ENCODE assay signal across 8 mouse cellular contexts in the genomic region with DNA sequence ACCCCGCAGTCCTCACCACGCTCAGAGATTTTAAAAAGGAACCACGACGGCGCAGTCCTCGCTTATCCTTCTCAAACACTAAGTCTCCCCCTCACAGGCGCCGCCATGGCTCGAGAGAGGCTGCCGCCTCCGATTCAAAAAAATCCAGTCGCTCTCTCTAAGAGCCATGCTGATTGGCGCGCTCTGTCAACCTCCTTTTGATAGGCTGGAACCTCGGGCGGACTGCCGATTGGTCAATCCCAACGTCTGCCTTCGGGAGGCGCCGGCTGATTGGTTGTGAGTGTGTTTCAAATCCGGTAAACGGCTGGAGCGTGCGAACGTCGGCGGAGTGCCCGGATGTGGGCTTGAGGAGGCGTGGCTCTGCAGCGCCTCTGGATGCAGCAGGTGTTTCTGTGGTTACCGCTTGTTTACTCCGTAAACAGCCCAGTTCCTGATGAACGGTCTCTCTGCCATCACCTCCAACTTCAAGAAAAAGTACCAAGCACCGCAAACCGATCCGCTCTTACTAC. TPM values are rescaled to one million over a fixed set of nuclear protein-coding genes. Genes with fewer than 3 reads are reported as not detected.
A peak's percentile ranks its signal among the peaks of the same experiment; 100 is the strongest.
DNase-seq lines count a peak whose midpoint lies in the region; ATAC-seq and TF ChIP-seq lines count a peak whose summit lies in the region.

A gene (minus strand): TSS at position 178 of the 509 bp plus-strand sequence.

- no peak for TF ChIP-seq POLR2A in bone marrow macrophage, adult 2 months (IDR thresholded peaks at IDR 0.05; ENCODE audit: borderline replicate concordance, low read depth, low read length)
- TF ChIP-seq POLR2A in embryonic fibroblast, embryonic 13.5 days (IDR thresholded peaks at IDR 0.05; ENCODE audit: low read depth, low read length) = peak; percentile 55

- WGBS in kidney, embryonic 14.5 days = under 1% methylated on average over 36 of the region's 37 CpGs
- WGBS in limb, embryonic 15.5 days = under 1% methylated on average over 37 of the region's 37 CpGs

- H3K27ac ChIP-seq in bone marrow macrophage, adult 2 months (ENCODE audit: insufficient read depth, low read depth, low read length) = peak within 1 kb of the TSS; percentile 57
- peak within 1 kb of the TSS; percentile 77 for H3K27ac ChIP-seq in embryonic fibroblast, embryonic 13.5 days (ENCODE audit: insufficient read depth, low read length)
- peak within 1 kb of the TSS; percentile 86 for H3K27ac ChIP-seq in kidney, embryonic 14.5 days (ENCODE audit: low read depth, low read length)
- peak within 1 kb of the TSS; percentile 81 for H3K27ac ChIP-seq in limb, embryonic 15.5 days

- peak within 1 kb of the TSS; percentile 89 for H3K9ac ChIP-seq in kidney, embryonic 14.5 days (ENCODE audit: low read depth, low read length)
- H3K9ac ChIP-seq in limb, embryonic 15.5 days = peak within 1 kb of the TSS; percentile 61

- peak; percentile 99 for ATAC-seq in kidney, embryonic 14.5 days (ENCODE audit: low FRiP score, low TSS enrichment)
- peak; percentile 98 for ATAC-seq in limb, embryonic 15.5 days (ENCODE audit: insufficient number of reproducible peaks, low FRiP score, low TSS enrichment, low read depth)

- peak; percentile 100 for DNase-seq in A20 (ENCODE audit: low read depth, low spot score)
- peak; percentile 99 for DNase-seq in heart, adult 9 months (ENCODE audit: low spot score in 2 of 2)
- peak; percentile 95 to 97 for DNase-seq in monocyte, adult 2 months (ENCODE audit: low read depth in 1 of 2, low spot score in 2 of 2)
- peak; percentile 97 to 98 for DNase-seq in spleen, postnatal 36 days (ENCODE audit: low spot score in 2 of 2)

- peak within 1 kb of the TSS; percentile 62 for H3K4me2 ChIP-seq in kidney, embryonic 14.5 days (replicated peaks; ENCODE audit: low read depth, low read length)
- H3K4me2 ChIP-seq in limb, embryonic 15.5 days = peak within 1 kb of the TSS; percentile 79

- H3K4me1 ChIP-seq in bone marrow macrophage, adult 2 months (ENCODE audit: control insufficient read depth, insufficient read depth, low read length) = peaks cover 16% of the 10 kb centered on the region
- peaks cover 5% of the 10 kb centered on the region; the same call in 1 of the 2 replicates for H3K4me1 ChIP-seq in embryonic fibroblast, embryonic 13.5 days (ENCODE audit: control insufficient read depth, insufficient read depth, low read length)
- peaks cover 15% of the 10 kb centered on the region for H3K4me1 ChIP-seq in kidney, embryonic 14.5 days (ENCODE audit: control insufficient read depth, insufficient read depth, low read length)
- H3K4me1 ChIP-seq in limb, embryonic 15.5 days = peaks cover 25% of the 10 kb centered on the region

- H3K36me3 ChIP-seq in kidney, embryonic 14.5 days (ENCODE audit: control insufficient read depth, insufficient read depth, low read length) = peaks cover 8% of the 10 kb centered on the region; the same call in 1 of the 2 replicates
- peaks cover 12% of the 10 kb centered on the region; the same call in 1 of the 2 replicates for H3K36me3 ChIP-seq in limb, embryonic 15.5 days

- H3K27me3 ChIP-seq in kidney, embryonic 14.5 days (ENCODE audit: control insufficient read depth, insufficient read depth, low read length) = no peaks in the 10 kb centered on the region
- no peaks in the 10 kb centered on the region for H3K27me3 ChIP-seq in limb, embryonic 15.5 days

- no peak for TF ChIP-seq CTCF in bone marrow macrophage, adult 2 months (IDR thresholded peaks at IDR 0.05; ENCODE audit: low read depth, low read length)
- TF ChIP-seq CTCF in embryonic fibroblast, embryonic 13.5 days (IDR thresholded peaks at IDR 0.05; ENCODE audit: borderline replicate concordance, insufficient read depth, low read length) = no peak

- peak within 1 kb of the TSS; percentile 91 for H3K4me3 ChIP-seq in bone marrow macrophage, adult 2 months (ENCODE audit: insufficient read depth, low read length)
- peak within 1 kb of the TSS; percentile 72 for H3K4me3 ChIP-seq in embryonic fibroblast, embryonic 13.5 days (ENCODE audit: insufficient read depth, low read length)
- H3K4me3 ChIP-seq in kidney, embryonic 14.5 days (ENCODE audit: low read length) = peak within 1 kb of the TSS; percentile 93
- peak within 1 kb of the TSS; percentile 91 for H3K4me3 ChIP-seq in limb, embryonic 15.5 days

- H3K9me3 ChIP-seq in kidney, embryonic 14.5 days (ENCODE audit: control insufficient read depth, low read length) = no peaks in the 10 kb centered on the region
- no peaks in the 10 kb centered on the region for H3K9me3 ChIP-seq in limb, embryonic 15.5 days

RNA-seq across cellular contexts. Expression of the gene that starts here (rescaled TPM):
- 20.5 and 26.0 TPM in 2 replicates for polyA plus RNA-seq in bone marrow macrophage, adult 2 months (2012; ENCODE audit: insufficient read depth, insufficient read length, missing spikeins)
- polyA plus RNA-seq in embryonic fibroblast, embryonic 13.5 days (2011; ENCODE audit: insufficient read length, low read depth, missing spikeins) = 34.2 and 62.2 TPM in 2 replicates
- 43.3 and 69.8 TPM in 2 replicates for polyA plus RNA-seq in kidney, embryonic 14.5 days (2014; fragmentation: Nextera tagmentation; extraction: Ambion mirVana)
- 33.9 and 34.8 TPM in 2 replicates for polyA plus RNA-seq in limb, embryonic 15.5 days (2015; fragmentation: Nextera tagmentation; extraction: Ambion mirVana)

Comparison
In these comparisons a context has a peak if more than half of its experiments do, and no peak if none do; other contexts are left out.
1. Peak in every context shown above with its lines: DNase-seq, ATAC-seq, H3K4me3 ChIP-seq and H3K27ac ChIP-seq.